Mouse (Mus musculus) ovary, postnatal 14 days (tissue): ENCODE measurements around the gene Thbd.

Source experiments
- DNase-seq: peaks from one replicate; pipeline ENCODE4 v3.0.0; 2022; ENCODE audit warnings: low spot score

Thbd gene

GRCm38 (mm10) chr2:148386476-148386875, 21.5 kb downstream of the Thbd start:
- DNase-seq: no peak

- DNase-seq: no peak
These were observed 26.9 kb downstream of the Thbd start for GRCm38 (mm10) chr2:148381076-148381475.

GRCm38 (mm10) chr2:148379899-148380413, 28.0 kb downstream of the Thbd start:
- no peak for DNase-seq

GRCm38 (mm10) chr2:148378817-148379342, 29.1 kb downstream of the Thbd start:
- no peak for DNase-seq

GRCm38 (mm10) chr2:148375326-148376150, 32.5 kb downstream of the Thbd start:
- no peak for DNase-seq

GRCm38 (mm10) chr2:148373602-148374071, 34.4 kb downstream of the Thbd start:
- no peak for DNase-seq

GRCm38 (mm10) chr2:148371743-148372630, 36.0 kb downstream of the Thbd start:
- DNase-seq: no peak

- no peak for DNase-seq
These were observed 42.8 kb downstream of the Thbd start for GRCm38 (mm10) chr2:148365227-148365626.

- DNase-seq: no peak
These were observed 43.5 kb downstream of the Thbd start for GRCm38 (mm10) chr2:148364536-148364935.

- DNase-seq: no peak
These were observed 50.8 kb downstream of the Thbd start for GRCm38 (mm10) chr2:148357145-148357544.
